Mouse (Mus musculus): ENCODE measurements around the gene Acot1. TPM values are rescaled to one million over a fixed set of nuclear protein-coding genes. Genes with fewer than 3 reads are reported as not detected.
"Not testable (repeated sequence)": the region's sequence is repeated elsewhere in the genome, so short reads cannot be mapped to it uniquely, and the experiment has no call there.

Acot1 gene
- polyA plus RNA-seq, 1 experiment from 2014 or later = 36.0 TPM

DNA sequence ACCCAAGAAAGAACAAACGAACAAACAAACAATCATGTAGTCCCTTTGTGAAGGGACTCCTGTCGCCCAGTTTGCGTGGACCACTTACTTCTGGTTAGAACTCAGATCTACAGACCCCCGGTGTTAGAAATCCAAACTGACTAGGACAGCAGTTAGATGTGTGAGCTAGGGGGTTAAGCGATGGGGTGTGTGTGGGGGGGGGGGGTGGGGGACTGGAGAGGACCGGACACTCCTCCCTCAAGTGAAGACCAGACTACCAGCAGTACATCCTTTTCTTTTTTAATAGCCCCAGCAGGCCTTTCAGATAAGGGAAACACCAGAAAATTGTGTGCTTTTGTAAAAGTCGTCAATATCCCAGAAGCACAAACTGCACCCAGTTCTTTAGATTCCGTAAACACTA, 561 bp upstream of the Acot1 start:
- no peak for ATAC-seq (replicated peaks; ENCODE audit: insufficient number of reproducible peaks, low FRiP score, low TSS enrichment, low read depth)
- Histone ChIP-seq H3K4me1 (ENCODE audit: control insufficient read depth, insufficient read depth, low read length) (no peaks in the 10 kb centered on the region), H3K4me2 (ENCODE audit: low read depth, low read length) (peak overlapping the region; percentile 31), H3K27ac (replicated peaks; ENCODE audit: low read depth, low read length) (no peak overlapping the region), H3K4me3 (ENCODE audit: low read depth, low read length) (peak overlapping the region; percentile 43), H3K27me3 (ENCODE audit: control insufficient read depth, insufficient read depth, low read length) (no peaks in the 10 kb centered on the region), H3K36me3 (replicated peaks; ENCODE audit: control insufficient read depth, insufficient read depth, low read depth, low read length) (no peaks in the 10 kb centered on the region), H3K9me3 (replicated peaks; ENCODE audit: control insufficient read depth, low read length) (no peaks in the 10 kb centered on the region), H3K9ac (replicated peaks; ENCODE audit: low read length) (peak overlapping the region; percentile 68)
- DNase-seq (ENCODE audit: low spot score) = no peak
- 66% methylated on average over 8 of the region's 8 CpGs for WGBS

DNA sequence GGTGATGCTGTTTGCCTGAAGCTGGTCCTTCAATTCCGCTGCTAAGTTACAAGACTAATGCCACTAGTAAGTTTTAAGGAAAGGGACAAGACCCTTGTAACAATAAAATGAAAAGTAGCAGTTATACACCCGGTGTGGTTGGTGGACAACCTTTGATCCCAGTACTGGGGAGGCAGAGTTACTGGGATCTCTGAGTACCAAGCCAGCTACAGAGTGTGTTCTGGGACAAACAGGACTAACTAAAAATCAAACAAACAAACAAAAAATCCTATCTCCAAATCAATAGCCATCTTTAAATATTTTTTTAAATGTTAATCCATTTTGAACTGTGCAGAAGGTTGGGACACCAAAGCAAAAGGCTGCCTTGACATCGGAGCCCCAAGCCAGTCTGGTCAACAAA, 911 bp downstream of the Acot1 start:
- no peak overlapping the region; the same call in 1 of the 2 replicates for H3K4me3 ChIP-seq (ENCODE audit: low read depth, low read length)
- WGBS = 83% methylated on average over 3 of the region's 3 CpGs
- no peak for DNase-seq (ENCODE audit: low spot score)
- no peaks in the 10 kb centered on the region for H3K4me1 ChIP-seq (ENCODE audit: control insufficient read depth, insufficient read depth, low read length)
- ATAC-seq (replicated peaks; ENCODE audit: insufficient number of reproducible peaks, low FRiP score, low TSS enrichment, low read depth) = no peak
- H3K36me3 ChIP-seq (replicated peaks; ENCODE audit: control insufficient read depth, insufficient read depth, low read depth, low read length) = no peaks in the 10 kb centered on the region
- no peak overlapping the region; the same call in 1 of the 2 replicates for H3K9ac ChIP-seq (replicated peaks; ENCODE audit: low read length)
- H3K4me2 ChIP-seq (ENCODE audit: low read depth, low read length) = peak overlapping the region; percentile 31; the same call in 1 of the 2 replicates
- no peaks in the 10 kb centered on the region for H3K9me3 ChIP-seq (replicated peaks; ENCODE audit: control insufficient read depth, low read length)
- no peaks in the 10 kb centered on the region for H3K27me3 ChIP-seq (ENCODE audit: control insufficient read depth, insufficient read depth, low read length)
- no peak overlapping the region for H3K27ac ChIP-seq (replicated peaks; ENCODE audit: low read depth, low read length)

DNA sequence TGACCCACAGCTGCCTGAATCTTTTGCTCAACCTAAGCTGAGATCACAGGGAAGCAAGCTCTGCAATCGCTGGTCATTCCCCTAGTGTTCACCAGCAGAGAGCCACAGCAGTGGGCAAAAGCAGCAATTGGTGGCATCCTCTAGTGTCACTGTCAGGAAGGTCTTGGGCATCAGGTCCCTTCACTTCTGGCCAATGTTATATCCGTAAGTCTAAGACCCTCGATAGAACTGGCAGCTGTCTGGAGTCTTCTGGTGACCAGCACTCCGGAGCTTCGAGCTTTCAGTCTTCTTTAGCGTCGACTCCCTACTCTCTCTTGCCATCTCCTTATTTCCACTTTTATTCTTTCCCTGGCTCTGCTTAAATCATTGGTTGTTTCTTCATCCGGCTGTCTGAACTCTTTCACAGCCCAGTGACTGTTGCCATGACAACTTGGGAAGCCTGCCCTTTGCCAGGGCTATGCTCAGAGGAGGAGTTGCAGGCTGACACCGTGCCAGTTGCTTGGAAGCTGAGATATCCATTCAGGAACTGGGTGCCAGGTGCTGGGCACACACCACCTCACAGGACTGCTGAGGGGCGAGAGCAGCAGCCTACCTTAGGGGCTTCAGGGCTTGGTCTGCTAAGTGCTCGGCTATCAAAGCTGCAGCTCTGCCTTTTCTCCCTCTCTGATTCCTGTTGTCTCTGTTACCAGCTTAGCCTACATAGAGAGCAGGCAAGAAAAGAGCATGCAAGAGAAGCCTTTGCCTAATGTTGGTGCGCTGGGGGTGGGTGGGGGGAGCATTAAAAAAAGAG, 2.2 kb downstream of the Acot1 start:
- Histone ChIP-seq H3K9ac (replicated peaks; ENCODE audit: low read length) (no peak overlapping the region), H3K36me3 (replicated peaks; ENCODE audit: control insufficient read depth, insufficient read depth, low read depth, low read length) (no peaks in the 10 kb centered on the region), H3K4me2 (ENCODE audit: low read depth, low read length) (peak overlapping the region; percentile 10; the same call in 1 of the 2 replicates), H3K4me3 (ENCODE audit: low read depth, low read length) (no peak overlapping the region), H3K4me1 (ENCODE audit: control insufficient read depth, insufficient read depth, low read length) (no peaks in the 10 kb centered on the region), H3K9me3 (replicated peaks; ENCODE audit: control insufficient read depth, low read length) (no peaks in the 10 kb centered on the region), H3K27ac (replicated peaks; ENCODE audit: low read depth, low read length) (no peak overlapping the region), H3K27me3 (ENCODE audit: control insufficient read depth, insufficient read depth, low read length) (no peaks in the 10 kb centered on the region)
- 0 out of 2 replicates have a peak, but pooled peaks have one; percentile 39 for ATAC-seq (replicated peaks; ENCODE audit: insufficient number of reproducible peaks, low FRiP score, low TSS enrichment, low read depth)
- DNase-seq (ENCODE audit: low spot score) = peak; percentile 56
- WGBS = 57% methylated on average over 12 of the region's 12 CpGs

DNA sequence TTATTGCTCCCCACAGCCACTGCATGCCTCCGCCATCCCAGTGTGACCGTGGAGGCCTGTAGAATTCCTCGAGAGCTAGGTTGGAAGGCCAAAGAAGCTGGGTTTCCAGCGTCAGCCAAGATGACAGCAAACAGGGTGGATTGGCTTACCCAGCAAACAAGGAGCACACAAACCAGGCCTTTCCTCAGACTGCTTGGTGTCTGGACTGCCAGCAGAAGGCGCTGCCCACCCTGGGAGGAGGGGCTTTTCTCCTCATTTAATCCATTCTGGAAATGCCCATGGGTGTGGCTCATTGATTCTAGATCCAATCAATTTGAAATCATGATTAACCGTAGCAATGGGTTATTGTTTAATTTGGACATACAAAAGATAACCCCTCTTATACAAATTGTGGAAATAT, 3.8 kb downstream of the Acot1 start:
- H3K36me3 ChIP-seq (replicated peaks; ENCODE audit: control insufficient read depth, insufficient read depth, low read depth, low read length) = no peaks in the 10 kb centered on the region
- H3K4me3 ChIP-seq (ENCODE audit: low read depth, low read length) = no peak overlapping the region
- H3K27ac ChIP-seq (replicated peaks; ENCODE audit: low read depth, low read length) = no peak overlapping the region
- DNase-seq (ENCODE audit: low spot score) = no peak
- no peak overlapping the region for H3K9ac ChIP-seq (replicated peaks; ENCODE audit: low read length)
- no peak overlapping the region for H3K4me2 ChIP-seq (ENCODE audit: low read depth, low read length)
- WGBS = 69% methylated on average over 6 of the region's 6 CpGs
- ATAC-seq (replicated peaks; ENCODE audit: insufficient number of reproducible peaks, low FRiP score, low TSS enrichment, low read depth) = no peak
- no peaks in the 10 kb centered on the region for H3K9me3 ChIP-seq (replicated peaks; ENCODE audit: control insufficient read depth, low read length)
- no peaks in the 10 kb centered on the region for H3K4me1 ChIP-seq (ENCODE audit: control insufficient read depth, insufficient read depth, low read length)
- no peaks in the 10 kb centered on the region for H3K27me3 ChIP-seq (ENCODE audit: control insufficient read depth, insufficient read depth, low read length)

DNA sequence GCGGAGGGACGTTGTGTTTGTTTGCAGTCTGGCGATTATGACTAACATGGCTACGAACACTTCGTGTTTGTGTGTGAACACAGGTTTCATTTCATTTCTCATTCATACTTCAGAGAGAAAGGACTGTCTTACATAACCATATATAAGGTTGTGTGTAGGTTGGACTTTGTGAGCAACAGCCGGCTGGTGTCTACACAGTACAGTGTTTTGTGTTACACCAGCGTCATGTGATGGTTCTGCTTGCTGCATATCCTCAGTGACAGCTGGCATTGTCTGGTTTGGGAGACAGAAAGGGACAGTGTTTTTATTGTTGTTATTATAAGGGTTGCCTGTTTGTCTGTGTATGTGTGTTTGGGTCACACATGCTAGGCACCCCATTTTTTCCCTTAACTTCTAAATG, 4.4 kb downstream of the Acot1 start:
- Histone ChIP-seq H3K36me3 (replicated peaks; ENCODE audit: control insufficient read depth, insufficient read depth, low read depth, low read length) (no peaks in the 10 kb centered on the region), H3K4me3 (ENCODE audit: low read depth, low read length) (no peak overlapping the region), H3K27me3 (ENCODE audit: control insufficient read depth, insufficient read depth, low read length) (no peaks in the 10 kb centered on the region), H3K27ac (replicated peaks; ENCODE audit: low read depth, low read length) (no peak overlapping the region), H3K4me2 (ENCODE audit: low read depth, low read length) (no peak overlapping the region), H3K4me1 (ENCODE audit: control insufficient read depth, insufficient read depth, low read length) (no peaks in the 10 kb centered on the region), H3K9me3 (replicated peaks; ENCODE audit: control insufficient read depth, low read length) (no peaks in the 10 kb centered on the region), H3K9ac (replicated peaks; ENCODE audit: low read length) (no peak overlapping the region)
- no peak for ATAC-seq (replicated peaks; ENCODE audit: insufficient number of reproducible peaks, low FRiP score, low TSS enrichment, low read depth)
- no peak for DNase-seq (ENCODE audit: low spot score)
- WGBS = 92% methylated on average over 7 of the region's 7 CpGs

DNA sequence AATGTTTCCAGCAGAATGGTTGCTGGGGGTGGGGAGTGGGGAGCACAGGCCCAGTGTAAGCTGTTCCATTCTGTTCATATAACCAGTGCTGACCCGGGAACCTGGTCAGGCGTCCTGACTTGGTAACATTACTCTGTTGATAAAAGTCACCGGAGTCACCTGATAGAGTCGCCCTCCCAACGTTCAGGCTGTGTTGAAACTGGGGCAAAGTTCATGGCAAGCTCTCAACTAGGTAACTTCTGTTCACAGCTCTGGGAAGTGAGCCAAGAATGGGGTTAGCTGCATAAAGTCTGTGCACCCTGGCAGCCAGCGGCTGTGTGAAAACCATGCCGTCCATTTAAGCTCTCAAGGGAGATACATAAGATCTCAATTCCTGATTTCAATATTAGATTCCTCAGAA, 11.2 kb downstream of the Acot1 start:
- H3K4me3 ChIP-seq (ENCODE audit: low read depth, low read length); H3K36me3 ChIP-seq (replicated peaks; ENCODE audit: control insufficient read depth, insufficient read depth, low read depth, low read length); H3K4me2 ChIP-seq (ENCODE audit: low read depth, low read length); H3K27ac ChIP-seq (replicated peaks; ENCODE audit: low read depth, low read length); H3K9ac ChIP-seq (replicated peaks; ENCODE audit: low read length); H3K9me3 ChIP-seq (replicated peaks; ENCODE audit: control insufficient read depth, low read length); ATAC-seq (replicated peaks; ENCODE audit: insufficient number of reproducible peaks, low FRiP score, low TSS enrichment, low read depth); DNase-seq (ENCODE audit: low spot score); H3K27me3 ChIP-seq (ENCODE audit: control insufficient read depth, insufficient read depth, low read length); H3K4me1 ChIP-seq (ENCODE audit: control insufficient read depth, insufficient read depth, low read length): not testable (repeated sequence)
- 70% methylated on average over 7 of the region's 7 CpGs for WGBS

DNA sequence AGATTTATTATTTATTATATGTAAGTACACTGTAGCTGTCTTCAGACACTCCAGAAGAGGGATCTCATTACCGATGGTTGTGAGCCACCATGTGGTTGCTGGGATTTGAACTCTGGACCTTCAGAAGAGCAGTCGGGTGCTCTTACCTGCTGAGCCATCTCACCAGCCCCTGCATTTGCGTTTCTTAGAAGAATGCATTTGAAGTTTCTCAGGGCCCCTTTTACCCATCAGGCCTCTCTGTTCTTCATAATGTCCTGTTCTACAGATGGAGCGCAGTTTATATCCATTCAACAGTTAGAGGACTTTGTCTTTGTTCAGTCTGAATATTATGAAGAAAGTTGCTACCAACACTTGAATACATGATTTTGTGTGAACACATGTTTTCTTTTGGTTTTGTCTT, 13.0 kb downstream of the Acot1 start:
- H3K4me2 ChIP-seq (ENCODE audit: low read depth, low read length); H3K36me3 ChIP-seq (replicated peaks; ENCODE audit: control insufficient read depth, insufficient read depth, low read depth, low read length); DNase-seq (ENCODE audit: low spot score); H3K27me3 ChIP-seq (ENCODE audit: control insufficient read depth, insufficient read depth, low read length); ATAC-seq (replicated peaks; ENCODE audit: insufficient number of reproducible peaks, low FRiP score, low TSS enrichment, low read depth); H3K9ac ChIP-seq (replicated peaks; ENCODE audit: low read length); H3K4me3 ChIP-seq (ENCODE audit: low read depth, low read length); H3K4me1 ChIP-seq (ENCODE audit: control insufficient read depth, insufficient read depth, low read length); H3K9me3 ChIP-seq (replicated peaks; ENCODE audit: control insufficient read depth, low read length); H3K27ac ChIP-seq (replicated peaks; ENCODE audit: low read depth, low read length): not testable (repeated sequence)
- WGBS = 90% methylated on average over 3 of the region's 4 CpGs

DNA sequence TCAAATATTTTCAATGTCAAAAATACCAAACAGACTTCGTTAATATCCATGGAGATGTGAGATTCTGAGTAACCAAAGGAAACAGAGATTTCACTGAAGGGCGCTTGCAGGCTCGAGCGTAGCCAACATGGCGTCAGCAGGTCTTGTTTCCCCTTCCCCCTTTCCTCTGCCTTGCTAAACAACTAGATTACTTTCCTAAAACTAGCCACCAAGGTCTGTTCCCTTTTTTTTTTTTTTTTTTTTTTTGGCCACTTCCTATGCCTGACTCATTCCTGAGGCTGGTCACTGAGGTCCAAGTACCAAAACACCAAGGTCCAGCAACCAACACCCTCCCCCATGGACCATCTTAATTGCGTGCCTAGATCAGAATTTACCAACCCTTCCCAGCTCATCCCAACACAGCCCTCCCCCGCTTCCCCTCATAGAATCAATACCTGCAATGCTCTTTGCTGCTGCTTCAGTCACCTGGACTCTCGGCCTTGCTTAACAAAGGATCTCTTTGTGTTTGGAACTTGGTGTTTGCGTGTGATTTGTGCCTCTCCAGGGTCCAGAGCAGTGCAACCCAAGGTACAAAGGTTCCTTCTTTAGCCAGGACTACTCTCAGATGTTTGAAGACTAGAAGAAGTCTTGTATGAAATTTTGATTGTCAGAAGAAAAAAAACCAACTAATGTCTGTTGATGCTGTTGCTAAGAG, 13.9 kb downstream of the Acot1 start:
- no peaks in the 10 kb centered on the region for H3K9me3 ChIP-seq (replicated peaks; ENCODE audit: control insufficient read depth, low read length)
- no peak overlapping the region for H3K9ac ChIP-seq (replicated peaks; ENCODE audit: low read length)
- no peaks in the 10 kb centered on the region for H3K4me1 ChIP-seq (ENCODE audit: control insufficient read depth, insufficient read depth, low read length)
- no peak for DNase-seq (ENCODE audit: low spot score)
- 77% methylated on average over 9 of the region's 9 CpGs for WGBS
- no peaks in the 10 kb centered on the region for H3K27me3 ChIP-seq (ENCODE audit: control insufficient read depth, insufficient read depth, low read length)
- H3K36me3 ChIP-seq (replicated peaks; ENCODE audit: control insufficient read depth, insufficient read depth, low read depth, low read length) = no peaks in the 10 kb centered on the region
- ATAC-seq (replicated peaks; ENCODE audit: insufficient number of reproducible peaks, low FRiP score, low TSS enrichment, low read depth) = no peak
- H3K4me3 ChIP-seq (ENCODE audit: low read depth, low read length) = no peak overlapping the region
- H3K4me2 ChIP-seq (ENCODE audit: low read depth, low read length) = no peak overlapping the region
- H3K27ac ChIP-seq (replicated peaks; ENCODE audit: low read depth, low read length) = no peak overlapping the region
